In the genomic region with DNA sequence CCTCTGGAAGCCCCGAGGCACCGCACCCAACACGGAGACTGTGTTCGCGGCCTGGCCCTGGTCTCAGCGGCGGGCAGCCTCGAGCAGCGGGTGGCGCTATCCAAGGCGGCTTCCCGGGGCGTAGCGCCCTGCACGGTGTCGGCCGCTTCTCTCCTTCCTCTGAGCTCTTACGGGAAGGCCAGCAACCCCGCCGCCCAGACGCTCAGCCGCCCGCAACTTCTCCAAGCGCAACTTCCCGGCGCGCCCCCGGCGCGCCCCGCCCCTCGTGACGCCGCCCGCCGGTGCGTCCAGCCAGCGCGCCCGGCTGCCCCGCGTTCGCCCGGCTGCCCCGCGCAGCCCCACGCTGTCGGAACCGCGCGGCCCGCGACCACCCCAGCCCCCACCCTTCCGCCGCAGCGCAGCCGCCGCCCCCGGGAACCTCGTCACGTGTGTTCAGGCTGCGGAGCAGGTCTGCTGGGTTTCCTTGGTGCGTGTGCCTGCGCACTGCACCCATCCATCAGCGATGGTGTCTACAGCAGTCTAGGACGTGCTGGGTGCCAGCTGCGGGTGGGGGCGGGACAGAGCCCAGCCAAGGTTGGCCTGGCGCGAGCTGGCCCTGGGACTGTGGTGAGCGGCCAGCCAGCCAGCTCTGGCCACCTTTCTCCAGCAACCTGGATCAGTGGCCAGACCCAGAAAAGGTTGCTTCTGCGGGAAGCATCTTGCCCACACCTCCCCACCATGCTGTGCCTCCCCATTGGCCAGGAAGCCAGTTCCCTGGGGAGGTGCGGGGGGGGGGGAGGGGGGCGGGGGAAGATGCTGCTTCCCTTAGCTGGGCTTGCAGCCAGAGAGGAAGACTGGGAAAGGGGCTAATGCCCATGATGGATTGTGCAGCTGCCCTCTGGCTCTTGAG, we compare ENCODE assay signal across 8 mouse cellular contexts. TPM values are rescaled to one million over a fixed set of nuclear protein-coding genes. Genes with fewer than 3 reads are reported as not detected.
DNase-seq lines count a peak whose midpoint lies in the region; ATAC-seq and TF ChIP-seq lines count a peak whose summit lies in the region.

Ppp1r3d (minus strand) TSS at position 212 of the 889 bp plus-strand sequence.
Fam217b (plus strand) TSS at position 264 of the 889 bp plus-strand sequence.

- H3K4me2 ChIP-seq in forebrain, embryonic 15.5 days (replicated peaks), result peak within 1 kb of the TSS; percentile 100
- H3K4me2 ChIP-seq in liver, postnatal 0 days (ENCODE audit: low read depth, low read length), result peak within 1 kb of the TSS; percentile 85
- H3K4me2 ChIP-seq in neural tube, embryonic 13.5 days, result peak within 1 kb of the TSS; percentile 98

- intact Hi-C loops in heart, postnatal 14 days (cut with DNase I), result no loop called here

- TF ChIP-seq CTCF in liver, postnatal 0 days (IDR thresholded peaks at IDR 0.05; ENCODE audit: low read depth), result no peak; the same call in 1 of the 2 replicates

- peak within 1 kb of the TSS; percentile 77 for H3K27ac ChIP-seq in forebrain, embryonic 15.5 days (replicated peaks)
- H3K27ac ChIP-seq in liver, postnatal 0 days (ENCODE audit: low read depth), result peak within 1 kb of the TSS; percentile 76
- peak within 1 kb of the TSS; percentile 85 for H3K27ac ChIP-seq in neural tube, embryonic 13.5 days (replicated peaks)

- H3K36me3 ChIP-seq in forebrain, embryonic 15.5 days, result no peaks in the 10 kb centered on the region
- H3K36me3 ChIP-seq in liver, postnatal 0 days (replicated peaks; ENCODE audit: insufficient read depth, low read length), result no peaks in the 10 kb centered on the region
- H3K36me3 ChIP-seq in neural tube, embryonic 13.5 days, result peaks cover 6% of the 10 kb centered on the region; the same call in 1 of the 2 replicates

- WGBS in forebrain, embryonic 15.5 days, result under 1% methylated on average over 73 of the region's 74 CpGs
- under 1% methylated on average over 65 of the region's 74 CpGs for WGBS in liver, postnatal 0 days (ENCODE audit: insufficient replicate concordance)
- under 1% methylated on average over 69 of the region's 74 CpGs for WGBS in neural tube, embryonic 13.5 days

- peak within 1 kb of the TSS; percentile 76 for H3K4me3 ChIP-seq in forebrain, embryonic 15.5 days
- H3K4me3 ChIP-seq in liver, postnatal 0 days (ENCODE audit: low read depth, low read length), result peak within 1 kb of the TSS; percentile 61
- H3K4me3 ChIP-seq in neural tube, embryonic 13.5 days, result peak within 1 kb of the TSS; percentile 49

- H3K9ac ChIP-seq in forebrain, embryonic 15.5 days (replicated peaks), result peak within 1 kb of the TSS; percentile 60
- H3K9ac ChIP-seq in liver, postnatal 0 days (replicated peaks), result peak within 1 kb of the TSS; percentile 57
- H3K9ac ChIP-seq in neural tube, embryonic 13.5 days, result peak within 1 kb of the TSS; percentile 67

- ATAC-seq in forebrain, embryonic 15.5 days (replicated peaks), result peak; percentile 91
- ATAC-seq in liver, postnatal 0 days, result peak; percentile 66
- ATAC-seq in neural tube, embryonic 13.5 days (ENCODE audit: low read depth), result peak; percentile 93
- no peak for ATAC-seq in activated CD4-positive, CD25-positive, alpha-beta regulatory T cell, adult 4 months

- peaks cover 21% of the 10 kb centered on the region for H3K4me1 ChIP-seq in forebrain, embryonic 15.5 days
- peaks cover 14% of the 10 kb centered on the region for H3K4me1 ChIP-seq in liver, postnatal 0 days (ENCODE audit: insufficient read depth)
- peaks cover 33% of the 10 kb centered on the region for H3K4me1 ChIP-seq in neural tube, embryonic 13.5 days (replicated peaks)

- no peak for TF ChIP-seq EP300 in liver, postnatal 0 days (IDR thresholded peaks at IDR 0.05; ENCODE audit: low read depth)

- H3K9me3 ChIP-seq in forebrain, embryonic 15.5 days, result no peaks in the 10 kb centered on the region
- H3K9me3 ChIP-seq in liver, postnatal 0 days (ENCODE audit: low read length), result no peaks in the 10 kb centered on the region
- H3K9me3 ChIP-seq in neural tube, embryonic 13.5 days, result no peaks in the 10 kb centered on the region

- DNase-seq in R1 (ENCODE audit: low read depth, low spot score), result peak; percentile 56
- DNase-seq in cerebellum, adult 11 months, result peak; percentile 25
- DNase-seq in heart, postnatal 14 days, result peak; percentile 69 to 72
- peak; percentile 76 to 81 for DNase-seq in kidney, postnatal 4 days
- peak; percentile 70 for DNase-seq in liver, postnatal 0 days

- 0 out of 2 replicates have a peak, but pooled peaks cover 13% of the 10 kb centered on the region for H3K27me3 ChIP-seq in forebrain, embryonic 15.5 days
- peaks cover 26% of the 10 kb centered on the region for H3K27me3 ChIP-seq in liver, postnatal 0 days (ENCODE audit: insufficient read depth, low read length)
- H3K27me3 ChIP-seq in neural tube, embryonic 13.5 days, result peaks cover 24% of the 10 kb centered on the region

RNA-seq across cellular contexts. Expression of gene Ppp1r3d, which starts in this region (rescaled TPM):
- 1.7 and 1.9 TPM in 2 replicates for polyA plus RNA-seq in forebrain, embryonic 15.5 days (2015; fragmentation: Nextera tagmentation; extraction: Ambion mirVana)
- 10 to 100 TPM; 21.0 to 21.5 TPM for total RNA-seq in heart, postnatal 14 days (2021)
- 1.2 TPM in 2 replicates for polyA plus RNA-seq in liver, postnatal 0 days (2015; fragmentation: Nextera tagmentation; extraction: Ambion mirVana)
- 4.8 and 5.2 TPM in 2 replicates for polyA plus RNA-seq in neural tube, embryonic 13.5 days (2015; fragmentation: Nextera tagmentation; extraction: Ambion mirVana)
- polyA plus RNA-seq in activated CD4-positive, CD25-positive, alpha-beta regulatory T cell, adult 4 months (2017; shearing (Covaris generic)), result not detected

RNA-seq across cellular contexts. Expression of gene Fam217b, which starts in this region (rescaled TPM):
- 4.2 and 6.1 TPM in 2 replicates for polyA plus RNA-seq in forebrain, embryonic 15.5 days (2015; fragmentation: Nextera tagmentation; extraction: Ambion mirVana)
- 10 to 100 TPM; 11.8 to 13.1 TPM for total RNA-seq in heart, postnatal 14 days (2021)
- 0.82 and 1.3 TPM in 2 replicates for polyA plus RNA-seq in liver, postnatal 0 days (2015; fragmentation: Nextera tagmentation; extraction: Ambion mirVana)
- polyA plus RNA-seq in neural tube, embryonic 13.5 days (2015; fragmentation: Nextera tagmentation; extraction: Ambion mirVana), result 10.0 and 11.0 TPM in 2 replicates
- under 1 TPM in 1 of 2 experiments, not detected in 1; 0.12 TPM for polyA plus RNA-seq in activated CD4-positive, CD25-positive, alpha-beta regulatory T cell, adult 4 months (2017; shearing (Covaris generic))

Comparison
In these comparisons a context has a peak if more than half of its experiments do, and no peak if none do; other contexts are left out.
1. DNase-seq: peak in every context shown above with its lines; median percentile 78 in kidney, postnatal 4 days; 70 in heart, postnatal 14 days; 70 in liver, postnatal 0 days; 56 in R1; 25 in cerebellum, adult 11 months.